Mouse (Mus musculus) liver, embryonic 14.5 days (tissue): ENCODE results near the gene Olfr141.

Experiments
- CTCF ChIP-seq: IDR thresholded peaks from 2 replicates; pipeline ENCODE4 v1.5.1; 2016; ENCODE audit warnings: antibody characterized with exemption, low read depth, control low read depth
- EP300 ChIP-seq: IDR thresholded peaks from 2 replicates; pipeline ENCODE4 v1.6.1; 2016; ENCODE audit warnings: antibody characterized with exemption, low read depth

- no peak for TF ChIP-seq CTCF
- TF ChIP-seq EP300 = no peak
These were observed at the start of gene Olfr141 for GRCm38 (mm10) chr2:86809918-86810317.
